ENCODE assay signal across 9 mouse cellular contexts in the genomic region with DNA sequence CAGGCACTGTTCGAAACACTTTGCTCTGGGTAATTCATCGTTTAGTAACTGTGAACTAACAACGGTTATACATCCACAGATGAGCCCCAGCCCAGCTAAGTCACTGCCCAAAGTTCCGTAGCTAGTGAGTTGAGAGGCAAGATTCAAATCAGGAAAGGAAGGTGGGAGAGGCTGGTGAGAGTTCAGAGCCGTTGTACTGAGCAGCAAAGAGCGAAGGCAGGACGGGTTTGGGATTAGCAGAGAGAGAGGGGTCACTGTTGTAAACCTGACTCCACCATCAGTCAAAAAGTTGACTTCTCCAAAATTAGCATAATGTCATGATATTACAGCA.
DNase-seq lines count a peak whose midpoint lies in the region; ATAC-seq lines count a peak whose summit lies in the region.
"Had no signal": no experiment of that assay in that cellular context is flagged by ENCODE, and none has a peak within 500 bp of the region (broad histone marks: within the 10 kb centered on the region; RNA-seq: fewer than 3 reads in every experiment).

No protein-coding gene starts in this region.

- H3K4me1 ChIP-seq in heart, embryonic 13.5 days: peaks cover 23% of the 10 kb centered on the region
- H3K4me1 ChIP-seq in embryonic facial prominence, embryonic 10.5 days: peaks cover 56% of the 10 kb centered on the region
- H3K4me1 ChIP-seq in hindbrain, embryonic 11.5 days (replicated peaks; ENCODE audit: control insufficient read depth, insufficient read depth, low read length): no peaks in the 10 kb centered on the region
- H3K4me1 ChIP-seq in midbrain, embryonic 11.5 days (ENCODE audit: control insufficient read depth, insufficient read depth, low read length): peaks cover 14% of the 10 kb centered on the region

- H3K9ac ChIP-seq in heart, embryonic 13.5 days: peak overlapping the region; percentile 66
- peak overlapping the region; percentile 54 for H3K9ac ChIP-seq in hindbrain, embryonic 11.5 days (ENCODE audit: low read depth, low read length)
- H3K9ac ChIP-seq in midbrain, embryonic 11.5 days (ENCODE audit: low read length): peak overlapping the region; percentile 62

- DNase-seq in heart, adult 18-20 months: no peak
- no peak for DNase-seq in embryonic facial prominence, embryonic 10.5 days (ENCODE audit: low spot score)
- DNase-seq in hindbrain, embryonic 11.5 days (ENCODE audit: low spot score): no peak
- peak; percentile 91 for DNase-seq in midbrain, embryonic 11.5 days (ENCODE audit: low spot score, missing footprints)
- no peak for DNase-seq in Muller cell, postnatal 12 days (ENCODE audit: inconsistent ontology term)
- no peak for DNase-seq in left cerebral cortex, adult 11 months (ENCODE audit: low spot score)
- DNase-seq in cerebellum, adult 9-11 months: no peak

- peaks cover 73% of the 10 kb centered on the region for H3K27me3 ChIP-seq in heart, embryonic 13.5 days (replicated peaks)
- H3K27me3 ChIP-seq in embryonic facial prominence, embryonic 10.5 days (replicated peaks; ENCODE audit: low read depth, poor library complexity, severe bottlenecking): peaks cover 13% of the 10 kb centered on the region; the same call in 1 of the 2 replicates
- no peaks in the 10 kb centered on the region for H3K27me3 ChIP-seq in hindbrain, embryonic 11.5 days (ENCODE audit: control insufficient read depth, insufficient read depth, low read length)
- H3K27me3 ChIP-seq in midbrain, embryonic 11.5 days (ENCODE audit: control insufficient read depth, insufficient read depth, low read length): no peaks in the 10 kb centered on the region

- peak overlapping the region; percentile 79 for H3K4me2 ChIP-seq in heart, embryonic 13.5 days
- peak overlapping the region; percentile 47 for H3K4me2 ChIP-seq in hindbrain, embryonic 11.5 days (replicated peaks; ENCODE audit: low read depth, low read length)
- H3K4me2 ChIP-seq in midbrain, embryonic 11.5 days: peak overlapping the region; percentile 65

- peak overlapping the region; percentile 50 for H3K4me3 ChIP-seq in heart, embryonic 13.5 days
- H3K4me3 ChIP-seq in embryonic facial prominence, embryonic 10.5 days: peak overlapping the region; percentile 61
- H3K4me3 ChIP-seq in hindbrain, embryonic 11.5 days (ENCODE audit: low read depth, low read length): no peak overlapping the region
- peak overlapping the region; percentile 38 for H3K4me3 ChIP-seq in midbrain, embryonic 11.5 days (ENCODE audit: low read depth, low read length)
- H3K4me3 ChIP-seq: myocyte had no signal

- peaks cover 8% of the 10 kb centered on the region; the same call in 1 of the 2 replicates for H3K36me3 ChIP-seq in heart, embryonic 13.5 days
- peaks cover 39% of the 10 kb centered on the region for H3K36me3 ChIP-seq in embryonic facial prominence, embryonic 10.5 days (replicated peaks)
- no peaks in the 10 kb centered on the region for H3K36me3 ChIP-seq in hindbrain, embryonic 11.5 days (ENCODE audit: control insufficient read depth, insufficient read depth, low read length)
- no peaks in the 10 kb centered on the region for H3K36me3 ChIP-seq in midbrain, embryonic 11.5 days (ENCODE audit: control insufficient read depth, insufficient read depth, low read length)

- no peaks in the 10 kb centered on the region for H3K9me3 ChIP-seq in heart, embryonic 13.5 days
- no peaks in the 10 kb centered on the region for H3K9me3 ChIP-seq in embryonic facial prominence, embryonic 10.5 days
- no peaks in the 10 kb centered on the region for H3K9me3 ChIP-seq in hindbrain, embryonic 11.5 days (ENCODE audit: control insufficient read depth, low read length)
- no peaks in the 10 kb centered on the region for H3K9me3 ChIP-seq in midbrain, embryonic 11.5 days (ENCODE audit: control insufficient read depth, low read length)

- 20% methylated on average over 7 of the region's 7 CpGs for WGBS in heart, embryonic 13.5 days
- 16% methylated on average over 7 of the region's 7 CpGs for WGBS in embryonic facial prominence, embryonic 10.5 days
- WGBS in hindbrain, embryonic 11.5 days: 18% methylated on average over 7 of the region's 7 CpGs
- WGBS in midbrain, embryonic 11.5 days: 16% methylated on average over 7 of the region's 7 CpGs

- no peak overlapping the region for H3K27ac ChIP-seq in heart, embryonic 13.5 days (replicated peaks)
- peak overlapping the region; percentile 90 for H3K27ac ChIP-seq in embryonic facial prominence, embryonic 10.5 days (replicated peaks)
- no peak overlapping the region for H3K27ac ChIP-seq in hindbrain, embryonic 11.5 days (ENCODE audit: low read depth, low read length)
- no peak overlapping the region for H3K27ac ChIP-seq in midbrain, embryonic 11.5 days (ENCODE audit: low read depth, low read length)

- ATAC-seq in heart, embryonic 13.5 days (ENCODE audit: extremely low read depth, insufficient number of reproducible peaks, low FRiP score, low TSS enrichment): no peak
- peak; percentile 6; the same call in 1 of the 2 replicates for ATAC-seq in hindbrain, embryonic 11.5 days (ENCODE audit: low FRiP score)
- ATAC-seq in midbrain, embryonic 11.5 days (ENCODE audit: low FRiP score): no peak
